Mouse (Mus musculus): ENCODE measurements around the gene Zfp558. TPM values are rescaled to one million over a fixed set of nuclear protein-coding genes. Genes with fewer than 3 reads are reported as not detected.
A peak's percentile ranks its signal among the peaks of the same experiment; 100 is the strongest.
"Not testable (repeated sequence)": the region's sequence is repeated elsewhere in the genome, so short reads cannot be mapped to it uniquely, and the experiment has no call there.

Gene Zfp558
- polyA plus RNA-seq, 1 experiment, result 0.14 TPM

DNA sequence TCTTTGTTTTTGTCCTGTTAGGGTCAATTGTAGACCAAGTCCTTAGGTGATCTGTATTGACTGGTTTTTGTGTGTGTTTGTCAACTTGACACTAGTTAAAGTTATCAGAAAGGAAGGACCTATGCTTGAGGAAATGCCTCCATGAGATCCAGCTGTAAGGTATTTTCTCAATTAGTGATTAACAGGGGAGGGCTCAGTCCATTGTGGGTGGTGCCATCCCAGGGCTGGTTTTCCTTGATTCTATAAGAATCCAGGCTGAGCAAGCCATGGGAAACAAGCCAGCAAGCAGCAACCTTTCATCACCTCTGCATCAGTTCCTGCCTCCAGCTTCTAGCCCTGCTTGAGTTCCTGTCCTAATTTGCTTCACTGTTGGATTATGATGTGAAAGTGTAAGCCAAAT is 47.7 kb downstream of the Zfp558 start, which contains the start of gene Mbd3l2:
Mbd3l2 (plus strand) TSS at position 301 of the 400 bp plus-strand sequence.
- no peak for DNase-seq (ENCODE audit: low read depth in 1 of 2, low spot score in 2 of 2)
- TF ChIP-seq POLR2A (IDR thresholded peaks at IDR 0.05; ENCODE audit: low read depth, low read length), result no peak
- Histone ChIP-seq H3K36me3 (ENCODE audit: control insufficient read depth, insufficient read depth, low read length) (no peaks in the 10 kb centered on the region), H3K27me3 (ENCODE audit: control insufficient read depth, insufficient read depth, low read length) (no peaks in the 10 kb centered on the region), H3K4me1 (ENCODE audit: control insufficient read depth, insufficient read depth, insufficient read length) (no peaks in the 10 kb centered on the region), H3K4me3 (ENCODE audit: extremely low read depth, insufficient read depth, insufficient read length) (no peak within 1 kb of the TSS), H3K27ac (ENCODE audit: insufficient read depth, low read length) (no peak within 1 kb of the TSS)

DNA sequence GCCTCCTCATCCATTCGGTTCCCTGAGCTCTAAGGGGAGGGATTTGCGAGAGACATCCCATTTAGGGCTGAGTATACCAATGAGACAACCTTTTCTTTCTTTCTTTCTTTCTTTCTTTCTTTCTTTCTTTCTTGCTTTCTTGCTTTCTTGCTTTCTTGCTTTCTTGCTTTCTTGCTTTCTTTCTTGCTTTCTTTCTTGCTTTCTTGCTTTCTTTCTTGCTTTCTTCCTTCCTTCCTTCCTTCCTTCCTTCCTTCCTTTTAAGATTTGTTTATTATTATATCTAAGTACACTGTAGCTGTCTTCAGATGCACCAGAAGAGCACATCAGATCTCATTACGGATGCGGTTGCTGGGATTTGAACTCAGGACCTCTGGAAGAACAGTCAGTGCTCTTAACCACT is 65.7 kb downstream of the Zfp558 start:
- DNase-seq (ENCODE audit: low read depth in 1 of 2, low spot score in 2 of 2), result peak in 1 of 2 experiments; percentile 5
- not testable (repeated sequence) for H3K4me3 ChIP-seq (ENCODE audit: extremely low read depth, insufficient read depth, insufficient read length); H3K4me1 ChIP-seq (ENCODE audit: control insufficient read depth, insufficient read depth, insufficient read length); H3K36me3 ChIP-seq (ENCODE audit: control insufficient read depth, insufficient read depth, low read length); H3K27ac ChIP-seq (ENCODE audit: insufficient read depth, low read length); H3K27me3 ChIP-seq (ENCODE audit: control insufficient read depth, insufficient read depth, low read length)
- 76% methylated on average over 4 of the region's 4 CpGs for WGBS

Other genes with a start within 250 kb of the Zfp558 start
- 13.6 and 25.5 TPM in 2 replicates for gene Chordc1, start 186.1 kb downstream of the Zfp558 start, polyA plus RNA-seq (2012; rRNA removed)
- 0.07 TPM in 2 replicates for gene Naalad2, start 75.3 kb downstream of the Zfp558 start, polyA plus RNA-seq (2012; rRNA removed)
- gene Ubtfl1, start 73.8 kb downstream of the Zfp558 start, polyA plus RNA-seq (2012; rRNA removed), result not detected in 2 replicates
- not detected in 2 replicates for gene Mbd3l2, start 47.6 kb downstream of the Zfp558 start, polyA plus RNA-seq (2012; rRNA removed)
- not detected in 2 replicates for gene Mbd3l1, start 91 bp upstream of the Zfp558 start, polyA plus RNA-seq (2012; rRNA removed)
- 0.31 and 0.46 TPM in 2 replicates for gene Muc16, start 196.3 kb upstream of the Zfp558 start, polyA plus RNA-seq (2012; rRNA removed)